Mouse (Mus musculus) ovary, postnatal 36 days (tissue): ENCODE measurements at regions not wholly inside any gene's neighbourhood (a gene's known extent, or its start where the extent isn't known, plus 50 kb on each side); places are given as distances from the start of the nearest gene placed in this dataset.

ENCODE experiments used
- DNase-seq: peaks from one replicate; pipeline ENCODE4 v3.0.0; 2022; ENCODE audit warnings: low spot score, mixed read lengths

DNA sequence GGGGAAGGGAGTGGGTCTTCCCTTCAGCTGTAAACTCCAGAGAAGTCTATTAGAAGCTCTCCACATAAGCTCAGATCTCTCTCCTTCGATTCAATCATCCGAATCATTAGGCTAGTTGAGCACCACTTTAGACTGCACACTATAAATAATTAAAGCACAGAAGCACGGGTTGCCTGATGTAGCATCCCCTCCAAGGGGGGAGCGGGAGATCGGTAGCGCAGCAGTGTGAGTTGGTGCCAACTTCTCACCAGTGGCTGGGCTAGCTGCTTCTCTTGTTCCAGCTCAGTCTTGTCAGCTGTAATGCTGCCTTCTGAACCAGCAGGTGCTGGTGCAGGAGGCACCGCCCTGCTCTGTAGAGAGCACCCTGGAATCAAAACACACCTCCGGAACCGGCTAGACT lies 78.6 kb downstream of the A830031A19Rik start:
- no peak for DNase-seq

DNA sequence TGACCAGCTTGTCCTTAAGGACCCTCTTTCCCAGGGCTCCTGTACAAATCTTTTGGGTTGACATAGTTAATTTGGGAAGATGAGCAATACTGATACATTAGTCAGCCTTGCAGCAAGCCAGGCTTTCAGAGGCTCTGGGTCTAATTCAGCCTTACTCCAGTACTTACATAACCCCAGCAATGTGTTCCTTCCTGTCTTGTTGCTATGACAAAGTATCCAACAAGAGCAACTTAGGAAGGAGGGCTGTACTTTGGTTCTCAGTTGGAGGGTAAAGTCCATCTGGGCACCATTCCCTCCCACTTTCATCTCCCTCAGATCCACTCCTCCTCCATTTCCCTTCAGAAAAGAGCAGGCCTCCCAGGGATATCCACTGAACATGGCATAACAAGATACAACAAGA lies 80.7 kb downstream of the A830031A19Rik start:
- DNase-seq, result no peak

DNA sequence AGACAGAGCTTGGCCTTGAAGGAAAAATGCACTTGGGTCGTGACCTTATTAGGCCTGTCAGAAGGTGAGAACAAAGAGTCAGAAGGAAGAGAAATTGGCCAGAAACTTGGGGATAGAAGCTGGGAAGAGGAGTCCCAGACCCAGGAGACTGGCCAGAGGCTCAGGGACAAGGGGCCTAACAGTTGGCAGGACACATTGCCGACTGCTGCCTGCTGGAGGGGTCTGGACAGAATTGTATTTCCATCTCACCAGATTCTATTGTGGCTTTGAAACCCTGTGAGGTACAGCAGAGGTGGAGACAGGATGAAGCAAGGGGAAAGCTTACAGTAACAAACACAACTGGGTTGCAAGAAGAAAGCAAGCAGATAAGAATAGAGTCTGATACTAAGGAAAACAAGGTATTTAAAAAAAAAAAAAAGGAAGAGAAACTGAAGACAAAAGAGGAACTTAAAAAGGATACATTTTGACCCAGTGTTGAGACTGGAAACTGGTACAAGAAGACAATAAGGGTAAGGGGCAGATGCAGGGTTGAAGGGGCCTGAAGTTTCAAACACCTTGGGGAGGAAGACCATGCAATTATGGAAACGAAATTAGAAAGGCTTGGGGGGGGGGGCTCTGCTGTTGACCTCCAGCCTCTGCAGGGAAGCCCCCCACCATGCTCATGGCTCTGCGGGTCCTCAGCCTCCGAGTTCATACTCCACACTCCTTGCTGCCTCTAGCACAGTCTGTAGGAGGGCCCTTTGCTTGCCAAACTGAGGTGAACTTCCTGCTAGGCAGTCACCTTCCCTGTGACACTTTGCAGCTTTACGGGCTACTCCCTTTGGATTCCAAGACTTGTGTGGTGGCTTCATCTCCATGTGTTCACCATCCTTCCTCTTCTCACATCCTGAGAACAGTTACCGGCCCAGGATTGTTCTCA lies 87.1 kb downstream of the A830031A19Rik start:
- DNase-seq, result no peak

DNA sequence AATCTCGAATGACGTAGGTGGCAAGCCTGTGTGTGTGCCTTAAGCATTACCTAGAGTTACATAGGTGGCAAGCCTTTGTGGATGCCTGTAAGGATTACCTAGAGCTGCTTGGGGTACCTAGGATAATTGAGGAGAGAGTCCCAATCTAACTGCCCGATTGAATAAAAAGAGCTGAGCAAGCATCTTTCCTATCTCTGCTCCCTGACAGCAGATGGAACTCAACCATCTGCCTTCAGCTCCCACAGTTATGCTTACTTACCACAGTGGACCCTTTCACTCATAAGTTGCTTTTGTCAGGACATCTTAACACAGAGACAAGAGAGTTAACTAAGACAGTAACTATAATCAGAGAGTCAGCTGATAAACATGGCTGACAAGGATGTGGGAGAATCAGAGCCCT lies 89.6 kb downstream of the A830031A19Rik start:
- no peak for DNase-seq

DNA sequence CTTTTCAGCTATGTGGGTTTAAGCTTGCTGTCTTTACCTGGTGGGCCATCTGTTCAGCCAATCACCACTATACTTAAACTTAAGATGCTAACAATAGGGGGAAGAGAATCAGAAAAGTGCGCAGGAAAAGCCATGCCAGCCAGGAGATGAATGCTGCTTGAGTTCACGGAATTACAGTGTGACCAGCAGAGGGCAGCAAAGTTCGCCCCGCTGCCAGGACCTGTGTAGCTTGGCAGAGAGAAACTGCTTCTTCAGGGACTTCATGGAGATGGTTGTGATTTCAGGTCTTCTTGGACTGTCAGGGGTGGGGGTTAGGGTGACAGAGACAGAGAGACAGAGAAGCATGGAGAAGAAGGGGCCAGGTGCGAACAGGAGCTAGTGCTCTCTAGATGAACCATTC lies 84.3 kb upstream of the Papolg start:
- DNase-seq, result peak; percentile 62

DNA sequence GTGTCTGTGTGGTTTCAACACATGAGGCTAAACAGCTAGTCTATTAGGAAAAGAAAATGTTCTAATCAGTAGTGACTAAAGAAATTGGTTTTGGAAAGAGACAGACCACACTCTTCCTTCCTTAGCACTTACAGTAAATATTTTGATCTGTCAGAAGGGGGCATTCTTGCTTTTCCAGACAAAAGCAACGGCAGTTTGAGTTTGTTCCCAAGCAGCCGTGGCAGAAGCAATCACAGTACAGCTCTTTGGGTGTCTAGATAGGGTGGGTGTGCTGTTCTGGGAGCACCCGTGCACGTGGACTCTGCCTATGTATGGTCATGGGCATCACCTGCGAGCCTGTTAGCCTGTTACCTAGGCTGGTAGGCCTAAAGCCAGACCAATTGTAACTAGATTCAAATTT lies 83.2 kb upstream of the Papolg start:
- no peak for DNase-seq

DNA sequence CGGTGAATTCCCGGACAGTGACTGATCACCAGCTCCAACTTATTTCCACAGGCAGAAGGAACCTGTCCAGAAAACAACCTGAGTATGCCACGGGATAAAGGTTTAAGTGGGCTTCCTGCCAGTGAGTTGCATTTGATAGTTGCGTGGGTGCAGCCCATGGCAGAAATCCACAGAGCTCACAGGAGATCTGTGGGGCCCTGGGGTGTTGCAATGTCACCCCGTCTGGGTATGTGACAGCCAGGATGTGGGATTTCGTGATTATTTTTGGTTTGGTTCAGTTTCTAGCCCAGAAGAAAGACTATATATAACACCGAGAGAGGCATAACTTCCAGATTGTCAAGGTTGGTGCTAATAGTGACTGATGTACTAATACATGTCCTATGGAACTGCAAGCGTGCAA lies 82.0 kb upstream of the Papolg start:
- no peak for DNase-seq

DNA sequence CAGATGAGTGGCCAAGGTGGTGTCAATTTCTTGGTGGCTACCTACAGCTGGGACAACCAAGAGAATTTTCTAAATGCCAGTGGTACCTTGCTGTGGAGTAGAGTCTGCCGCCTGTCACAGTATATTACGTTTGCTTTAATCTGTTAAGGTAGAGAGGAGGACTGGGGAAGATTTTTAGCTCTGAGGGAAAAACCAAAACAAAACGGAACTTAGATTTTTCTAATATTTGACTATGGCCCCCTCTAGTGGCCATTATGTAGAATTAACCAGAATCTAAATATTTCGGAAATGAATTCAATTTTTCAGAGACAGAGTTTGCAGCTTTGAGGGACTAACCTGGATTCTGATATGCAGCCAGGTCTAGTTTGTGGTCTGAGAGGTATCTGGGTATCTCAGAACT lies 59.3 kb upstream of the Papolg start:
- no peak for DNase-seq

DNA sequence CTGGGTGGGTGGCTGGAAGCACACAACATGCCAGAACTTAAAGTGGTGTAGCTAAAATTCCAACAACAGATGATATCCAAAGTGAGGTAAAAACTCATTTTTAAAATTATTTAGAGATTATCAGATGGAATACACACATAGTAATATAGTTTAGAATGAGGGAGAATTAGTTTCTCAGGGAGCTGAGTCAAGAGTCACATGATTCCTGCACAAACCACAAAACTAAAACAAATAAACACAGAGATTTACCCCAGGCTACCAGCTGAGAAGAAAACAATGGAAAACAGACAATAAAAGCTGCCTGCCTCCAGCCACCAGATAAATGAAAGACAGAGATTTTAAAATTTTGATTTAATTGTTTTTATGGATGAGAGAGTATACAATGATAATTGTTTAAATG lies 50.9 kb upstream of the Papolg start:
- no peak for DNase-seq
